Mouse (Mus musculus) subcutaneous adipose tissue, adult 2 months (tissue): ENCODE results near the gene Ces1f. TPM values are rescaled to one million over a fixed set of nuclear protein-coding genes. Genes with fewer than 3 reads are reported as not detected.

Experiments used
- polyA plus RNA-seq: library from polyadenylated mRNA; depleted of rRNA; stranded (reverse); fragments of >200 nt; gene quantifications from 2 replicates; pipeline ENCODE4 v1.2.3, GENCODE M21; 2012; ENCODE audit warnings: low replicate concordance; rRNA removed

Ces1f gene
- polyA plus RNA-seq: 39.8 and 56.7 TPM in 2 replicates

GRCm38 (mm10) chr8:93279556-93279955 is at the start of gene Ces1f:
Gene Ces1f (minus strand): TSS chr8:93279747.

GRCm38 (mm10) chr8:93229446-93229845 is 50.1 kb downstream of the Ces1f start, which contains the start of gene Ces1e:
Gene Ces1e (minus strand): TSS chr8:93229619.

Other genes with a start within 250 kb of the Ces1f start
- not detected in 2 replicates for gene Ces1a, start 231.6 kb downstream of the Ces1f start, polyA plus RNA-seq
- not detected in 2 replicates for gene Ces1b, start 199.7 kb downstream of the Ces1f start, polyA plus RNA-seq
- gene Ces1c, start 148.5 kb downstream of the Ces1f start, polyA plus RNA-seq: 0.54 TPM in 1 of 2 replicates, not detected in the other
- 697 and 1,899 TPM in 2 replicates for gene Ces1d, start 81.9 kb downstream of the Ces1f start, polyA plus RNA-seq
- gene Ces1e, start 50.1 kb downstream of the Ces1f start, polyA plus RNA-seq: 0.13 and 4.9 TPM in 2 replicates
- gene Ces1g, start 57.6 kb upstream of the Ces1f start, polyA plus RNA-seq: 0.06 and 0.21 TPM in 2 replicates
- gene Ces1h, start 100.0 kb upstream of the Ces1f start, polyA plus RNA-seq: not detected in 2 replicates